Mouse (Mus musculus): Measurements from ENCODE around the gene Rprd1b. TPM values are rescaled to one million over a fixed set of nuclear protein-coding genes. Genes with fewer than 3 reads are reported as not detected.

The Rprd1b gene
- polyA plus RNA-seq, 1 experiment: 11.6 TPM

GRCm38 (mm10) chr2:158140664-158141063 is 112.4 kb downstream of the Rprd1b start:
- no peak overlapping the region for H3K4me2 ChIP-seq (ENCODE audit: low read depth)
- H3ac ChIP-seq (ENCODE audit: control insufficient read depth, insufficient read length): no peak overlapping the region
- H3K4me3 ChIP-seq: no peak overlapping the region
- H3K79me2 ChIP-seq (ENCODE audit: control insufficient read depth, insufficient read depth): no peaks in the 10 kb centered on the region
- TF ChIP-seq USF1 (IDR thresholded peaks at IDR 0.05; ENCODE audit: low read depth) (no peak), CEBPB (IDR thresholded peaks at IDR 0.05; ENCODE audit: insufficient read depth, poor library complexity, severe bottlenecking) (no peak), TCF3 (IDR thresholded peaks at IDR 0.05; ENCODE audit: insufficient read length, low read depth) (no peak), SRF (IDR thresholded peaks at IDR 0.05; ENCODE audit: control insufficient read depth, insufficient read length, low read depth) (no peak), POLR2AphosphoS2 (IDR thresholded peaks at IDR 0.05; ENCODE audit: insufficient read length, low read depth) (no peak), REST (IDR thresholded peaks at IDR 0.05; ENCODE audit: insufficient read depth, insufficient read length) (no peak), E2F4 (IDR thresholded peaks at IDR 0.05; ENCODE audit: insufficient read depth) (no peak), TCF12 (IDR thresholded peaks at IDR 0.05; ENCODE audit: insufficient read depth, poor library complexity, severe bottlenecking) (no peak)
- no peaks in the 10 kb centered on the region for H3K36me3 ChIP-seq (ENCODE audit: control insufficient read depth, insufficient read depth)
- no peaks in the 10 kb centered on the region for H3K27me3 ChIP-seq (ENCODE audit: control insufficient read depth, insufficient read depth, insufficient read length)

GRCm38 (mm10) chr2:158141271-158141670 is 113.0 kb downstream of the Rprd1b start:
- H3K27me3 ChIP-seq (ENCODE audit: control insufficient read depth, insufficient read depth, insufficient read length): no peaks in the 10 kb centered on the region
- H3ac ChIP-seq (ENCODE audit: control insufficient read depth, insufficient read length): no peak overlapping the region
- H3K4me2 ChIP-seq (ENCODE audit: low read depth): no peak overlapping the region
- H3K36me3 ChIP-seq (ENCODE audit: control insufficient read depth, insufficient read depth): no peaks in the 10 kb centered on the region
- H3K79me2 ChIP-seq (ENCODE audit: control insufficient read depth, insufficient read depth): no peaks in the 10 kb centered on the region
- TF ChIP-seq E2F4 (IDR thresholded peaks at IDR 0.05; ENCODE audit: insufficient read depth): no peak
- no peak for TF ChIP-seq USF1 (IDR thresholded peaks at IDR 0.05; ENCODE audit: low read depth)
- no peak for TF ChIP-seq TCF12 (IDR thresholded peaks at IDR 0.05; ENCODE audit: insufficient read depth, poor library complexity, severe bottlenecking)
- TF ChIP-seq POLR2AphosphoS2 (IDR thresholded peaks at IDR 0.05; ENCODE audit: insufficient read length, low read depth): no peak
- no peak for TF ChIP-seq SRF (IDR thresholded peaks at IDR 0.05; ENCODE audit: control insufficient read depth, insufficient read length, low read depth)
- TF ChIP-seq POLR2A (IDR thresholded peaks at IDR 0.05; ENCODE audit: insufficient read length, low read depth): no peak
- TF ChIP-seq MYOG (IDR thresholded peaks at IDR 0.05; ENCODE audit: control insufficient read depth in 1 of 3, insufficient read depth in 1 of 3, insufficient read length in 2 of 3, low read depth in 2 of 3): no peak
- no peak for TF ChIP-seq CEBPB (IDR thresholded peaks at IDR 0.05; ENCODE audit: insufficient read depth, poor library complexity, severe bottlenecking)
- no peak for TF ChIP-seq TCF3 (IDR thresholded peaks at IDR 0.05; ENCODE audit: insufficient read length, low read depth)
- no peak for TF ChIP-seq REST (IDR thresholded peaks at IDR 0.05; ENCODE audit: insufficient read depth, insufficient read length)
- TF ChIP-seq MYOD1 (IDR thresholded peaks at IDR 0.05; ENCODE audit: control insufficient read depth in 1 of 3, insufficient read length in 2 of 3, low read depth in 2 of 3): no peak
- TF ChIP-seq MAX (IDR thresholded peaks at IDR 0.05; ENCODE audit: low read depth): no peak
- H3K4me3 ChIP-seq: no peak overlapping the region

- Histone ChIP-seq H3K36me3 (ENCODE audit: control insufficient read depth, insufficient read depth) (no peaks in the 10 kb centered on the region), H3K4me3 (no peak overlapping the region), H3K79me2 (ENCODE audit: control insufficient read depth, insufficient read depth) (no peaks in the 10 kb centered on the region), H3K4me2 (ENCODE audit: low read depth) (no peak overlapping the region), H3K27me3 (ENCODE audit: control insufficient read depth, insufficient read depth, insufficient read length) (no peaks in the 10 kb centered on the region), H3ac (ENCODE audit: control insufficient read depth, insufficient read length) (no peak overlapping the region)
- no peak for TF ChIP-seq MYOD1 (IDR thresholded peaks at IDR 0.05; ENCODE audit: control insufficient read depth in 1 of 3, insufficient read length in 2 of 3, low read depth in 2 of 3)
- no peak for TF ChIP-seq CEBPB (IDR thresholded peaks at IDR 0.05; ENCODE audit: insufficient read depth, poor library complexity, severe bottlenecking)
- TF ChIP-seq MAX (IDR thresholded peaks at IDR 0.05; ENCODE audit: low read depth): no peak
- no peak for TF ChIP-seq E2F4 (IDR thresholded peaks at IDR 0.05; ENCODE audit: insufficient read depth)
- TF ChIP-seq TCF12 (IDR thresholded peaks at IDR 0.05; ENCODE audit: insufficient read depth, poor library complexity, severe bottlenecking): no peak
- no peak for TF ChIP-seq USF1 (IDR thresholded peaks at IDR 0.05; ENCODE audit: low read depth)
- TF ChIP-seq TCF3 (IDR thresholded peaks at IDR 0.05; ENCODE audit: insufficient read length, low read depth): no peak
- TF ChIP-seq MYOG (IDR thresholded peaks at IDR 0.05; ENCODE audit: control insufficient read depth in 1 of 3, insufficient read depth in 1 of 3, insufficient read length in 2 of 3, low read depth in 2 of 3): no peak
- TF ChIP-seq POLR2AphosphoS2 (IDR thresholded peaks at IDR 0.05; ENCODE audit: insufficient read length, low read depth): no peak
- no peak for TF ChIP-seq POLR2A (IDR thresholded peaks at IDR 0.05; ENCODE audit: insufficient read length, low read depth)
- TF ChIP-seq SRF (IDR thresholded peaks at IDR 0.05; ENCODE audit: control insufficient read depth, insufficient read length, low read depth): no peak
- TF ChIP-seq REST (IDR thresholded peaks at IDR 0.05; ENCODE audit: insufficient read depth, insufficient read length): no peak
These were observed 113.6 kb downstream of the Rprd1b start for GRCm38 (mm10) chr2:158141690-158142440.

- Histone ChIP-seq H3K4me2 (ENCODE audit: low read depth) (no peak overlapping the region), H3ac (ENCODE audit: control insufficient read depth, insufficient read length) (no peak overlapping the region), H3K79me2 (ENCODE audit: control insufficient read depth, insufficient read depth) (no peaks in the 10 kb centered on the region), H3K36me3 (ENCODE audit: control insufficient read depth, insufficient read depth) (no peaks in the 10 kb centered on the region), H3K27me3 (ENCODE audit: control insufficient read depth, insufficient read depth, insufficient read length) (no peaks in the 10 kb centered on the region), H3K4me3 (no peak overlapping the region)
- TF ChIP-seq CEBPB (IDR thresholded peaks at IDR 0.05; ENCODE audit: insufficient read depth, poor library complexity, severe bottlenecking) (no peak), MYOG (IDR thresholded peaks at IDR 0.05; ENCODE audit: control insufficient read depth in 1 of 3, insufficient read depth in 1 of 3, insufficient read length in 2 of 3, low read depth in 2 of 3) (no peak), TCF3 (IDR thresholded peaks at IDR 0.05; ENCODE audit: insufficient read length, low read depth) (no peak), E2F4 (IDR thresholded peaks at IDR 0.05; ENCODE audit: insufficient read depth) (no peak), POLR2AphosphoS2 (IDR thresholded peaks at IDR 0.05; ENCODE audit: insufficient read length, low read depth) (no peak), MAX (IDR thresholded peaks at IDR 0.05; ENCODE audit: low read depth) (no peak), MYOD1 (IDR thresholded peaks at IDR 0.05; ENCODE audit: control insufficient read depth in 1 of 3, insufficient read length in 2 of 3, low read depth in 2 of 3) (no peak), TCF12 (IDR thresholded peaks at IDR 0.05; ENCODE audit: insufficient read depth, poor library complexity, severe bottlenecking) (no peak), REST (IDR thresholded peaks at IDR 0.05; ENCODE audit: insufficient read depth, insufficient read length) (no peak), POLR2A (IDR thresholded peaks at IDR 0.05; ENCODE audit: insufficient read length, low read depth) (no peak), SRF (IDR thresholded peaks at IDR 0.05; ENCODE audit: control insufficient read depth, insufficient read length, low read depth) (no peak), USF1 (IDR thresholded peaks at IDR 0.05; ENCODE audit: low read depth) (no peak)
These were observed 114.7 kb downstream of the Rprd1b start for GRCm38 (mm10) chr2:158142981-158143380.
